Mouse (Mus musculus) gastrocnemius, postnatal 4 days (tissue): ENCODE results near the gene Tfb1m. TPM values are rescaled to one million over a fixed set of nuclear protein-coding genes. Genes with fewer than 3 reads are reported as not detected.

ENCODE experiments used
- DNase-seq, 2 experiments: peaks; one replicate each; pipeline ENCODE4 v3.0.0; 2021 to 2022; ENCODE audit warnings: low spot score in 2 of 2, mixed read lengths in 2 of 2
- total RNA-seq, 2 experiments: library from RNA; stranded (reverse); gene quantifications; 2 replicates each; pipeline ENCODE4 v1.2.3; 2021

Tfb1m gene
- total RNA-seq, 2 experiments from 2014 or later = 10.2 to 11.9 TPM

DNA sequence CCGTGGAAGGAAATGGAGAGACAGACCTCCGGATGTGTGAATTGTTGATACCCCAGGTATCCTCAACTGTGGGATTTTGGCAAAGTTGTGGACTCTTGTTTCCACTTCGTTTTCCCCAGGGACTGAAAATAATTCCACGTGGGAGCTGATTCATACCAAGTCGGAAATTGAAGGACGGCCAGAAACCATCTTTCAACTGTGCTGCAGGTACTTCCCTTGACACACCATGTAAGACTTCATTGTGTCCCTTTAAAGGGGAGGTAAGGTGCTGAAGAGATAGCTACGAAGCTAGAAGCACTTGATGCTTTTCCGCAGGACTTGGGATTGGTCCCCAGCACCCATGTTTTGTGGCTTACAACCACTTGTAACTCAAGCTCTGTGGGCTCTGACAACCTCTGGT, 41.7 kb downstream of the Tfb1m start:
- DNase-seq = no peak

DNA sequence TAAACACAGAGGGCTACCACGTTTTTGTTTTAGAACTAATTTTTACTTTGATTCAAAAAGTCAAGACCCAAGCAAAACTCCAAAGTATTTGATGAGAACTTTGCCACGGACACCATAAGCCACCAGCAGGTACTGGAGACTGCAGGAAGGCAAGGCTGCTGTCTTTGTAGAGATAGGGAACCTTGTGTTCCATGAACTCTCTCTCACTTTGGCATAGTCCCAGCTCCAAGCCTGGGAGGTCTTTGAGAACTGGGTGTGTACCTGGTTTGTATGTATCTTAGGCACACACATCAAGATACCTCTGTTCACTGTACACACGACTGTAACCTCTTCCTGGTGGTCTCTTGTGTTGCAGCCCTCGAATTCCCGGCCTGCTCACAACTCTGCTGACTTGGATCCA, 43.3 kb downstream of the Tfb1m start:
- DNase-seq = no peak

GRCm38 (mm10) chr17:3509841-3510240, 47.7 kb downstream of the Tfb1m start:
- peak in 1 of 2 experiments; percentile 57 for DNase-seq

- no peak for DNase-seq
Observed at GRCm38 (mm10) chr17:3506508-3506907, 51.1 kb downstream of the Tfb1m start.

DNA sequence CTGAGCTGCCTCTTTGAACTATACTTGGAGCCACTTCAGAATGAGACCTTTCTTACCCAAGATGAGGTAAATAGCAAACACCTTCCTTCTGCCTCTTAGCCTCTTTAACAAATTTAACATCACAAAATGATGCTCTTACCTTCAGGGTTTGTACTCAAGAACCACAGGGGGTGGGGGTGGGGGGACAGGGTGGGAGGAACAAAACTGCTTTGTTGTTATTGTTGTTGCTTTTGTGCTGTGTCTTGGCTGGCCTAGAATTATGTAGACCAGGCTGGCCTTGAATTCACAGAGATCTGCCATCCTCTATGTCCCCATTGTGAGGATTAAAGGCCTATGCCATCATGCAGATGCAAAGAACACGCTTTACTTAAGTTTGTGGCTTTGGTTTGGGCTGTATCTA, 51.9 kb downstream of the Tfb1m start:
- DNase-seq = no peak

- no peak for DNase-seq
Observed at GRCm38 (mm10) chr17:3500936-3501335, 56.6 kb downstream of the Tfb1m start.

GRCm38 (mm10) chr17:3500076-3500475, 57.5 kb downstream of the Tfb1m start:
- no peak for DNase-seq

- no peak for DNase-seq
Observed at GRCm38 (mm10) chr17:3499468-3499867, 58.1 kb downstream of the Tfb1m start.

- DNase-seq = no peak
Observed at GRCm38 (mm10) chr17:3498580-3498979, 59.0 kb downstream of the Tfb1m start.

DNA sequence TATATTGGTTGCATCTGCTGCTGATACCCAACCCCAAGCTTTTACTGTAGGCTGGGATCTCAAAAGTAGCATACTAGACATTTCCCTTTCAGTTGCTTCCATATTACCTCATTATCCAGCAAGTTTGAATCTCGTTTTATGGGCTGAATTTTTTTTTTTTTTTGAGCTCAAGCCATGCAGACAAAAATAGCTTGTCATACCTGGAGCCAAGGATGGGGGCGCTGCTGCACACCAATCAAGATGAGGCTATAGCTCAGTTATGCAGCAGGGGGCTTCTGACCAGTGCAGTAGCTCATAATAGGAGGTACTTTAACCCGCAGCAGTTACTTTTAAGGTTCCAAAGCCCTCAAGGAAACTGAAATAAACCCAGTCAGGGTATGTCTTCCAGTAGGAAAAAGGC, 59.5 kb downstream of the Tfb1m start:
- DNase-seq = peak in 1 of 2 experiments; percentile 41

DNA sequence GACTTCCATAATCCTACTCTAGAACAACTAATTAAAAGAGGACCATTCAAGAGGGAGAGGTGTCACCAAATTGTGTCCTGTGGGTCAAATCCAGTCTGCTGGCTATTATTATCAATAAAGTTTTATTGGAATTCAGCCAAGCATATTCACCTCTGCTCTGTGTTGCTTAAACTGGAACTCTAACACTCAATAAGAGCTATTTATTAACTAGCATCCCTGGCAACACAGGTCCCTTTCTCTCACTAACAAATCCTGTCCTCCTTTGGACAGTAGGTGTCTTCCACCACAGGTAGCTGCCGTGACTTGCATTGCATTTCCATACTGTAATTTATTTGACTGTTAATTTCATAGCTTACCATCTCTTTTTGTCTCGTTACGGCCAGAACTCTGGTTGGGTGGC, 61.5 kb downstream of the Tfb1m start:
- DNase-seq = no peak

- no peak for DNase-seq
Observed at GRCm38 (mm10) chr17:3495576-3495975, 62.0 kb downstream of the Tfb1m start.

DNA sequence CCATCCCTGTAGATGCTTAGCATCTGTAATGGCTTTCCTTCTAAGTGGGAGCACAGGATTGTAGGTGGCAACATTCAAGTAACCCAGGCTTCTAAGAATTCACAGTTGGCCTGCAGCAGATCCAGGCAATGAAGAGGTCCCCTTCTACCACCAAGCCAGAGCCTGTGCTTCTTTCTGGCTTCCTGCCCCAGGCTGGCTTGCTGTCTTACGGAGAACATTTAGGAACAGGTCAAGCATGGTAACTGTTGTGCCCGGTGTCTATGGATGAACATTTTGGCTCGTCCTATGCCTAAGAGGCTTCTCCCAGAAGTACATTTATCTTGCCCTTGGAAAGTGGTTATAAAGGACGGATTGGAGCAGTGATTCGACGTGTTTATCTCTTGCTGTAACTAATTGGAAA, 65.9 kb downstream of the Tfb1m start:
- no peak for DNase-seq

DNA sequence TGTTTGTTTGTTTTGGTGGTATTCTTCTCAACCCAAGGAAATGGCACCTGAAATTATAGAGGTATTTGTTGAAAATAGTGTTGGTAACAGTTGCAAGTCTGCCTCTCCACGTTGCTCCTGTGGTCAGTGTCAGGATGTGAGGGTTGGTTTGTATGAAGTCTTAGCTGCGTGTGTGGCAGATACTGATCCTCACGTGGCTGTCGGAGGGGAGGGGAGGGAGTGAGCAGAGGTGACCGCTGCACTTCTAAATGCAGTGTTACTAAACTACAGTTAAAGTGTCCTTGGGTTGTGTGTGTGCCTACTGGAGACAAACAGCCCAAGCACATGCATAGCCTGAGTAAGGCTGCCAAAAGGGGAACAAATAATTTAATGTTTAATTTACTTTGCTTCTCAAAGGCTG, 66.5 kb downstream of the Tfb1m start:
- no peak for DNase-seq

- no peak for DNase-seq
Observed at GRCm38 (mm10) chr17:3490216-3490895, 67.2 kb downstream of the Tfb1m start.

DNA sequence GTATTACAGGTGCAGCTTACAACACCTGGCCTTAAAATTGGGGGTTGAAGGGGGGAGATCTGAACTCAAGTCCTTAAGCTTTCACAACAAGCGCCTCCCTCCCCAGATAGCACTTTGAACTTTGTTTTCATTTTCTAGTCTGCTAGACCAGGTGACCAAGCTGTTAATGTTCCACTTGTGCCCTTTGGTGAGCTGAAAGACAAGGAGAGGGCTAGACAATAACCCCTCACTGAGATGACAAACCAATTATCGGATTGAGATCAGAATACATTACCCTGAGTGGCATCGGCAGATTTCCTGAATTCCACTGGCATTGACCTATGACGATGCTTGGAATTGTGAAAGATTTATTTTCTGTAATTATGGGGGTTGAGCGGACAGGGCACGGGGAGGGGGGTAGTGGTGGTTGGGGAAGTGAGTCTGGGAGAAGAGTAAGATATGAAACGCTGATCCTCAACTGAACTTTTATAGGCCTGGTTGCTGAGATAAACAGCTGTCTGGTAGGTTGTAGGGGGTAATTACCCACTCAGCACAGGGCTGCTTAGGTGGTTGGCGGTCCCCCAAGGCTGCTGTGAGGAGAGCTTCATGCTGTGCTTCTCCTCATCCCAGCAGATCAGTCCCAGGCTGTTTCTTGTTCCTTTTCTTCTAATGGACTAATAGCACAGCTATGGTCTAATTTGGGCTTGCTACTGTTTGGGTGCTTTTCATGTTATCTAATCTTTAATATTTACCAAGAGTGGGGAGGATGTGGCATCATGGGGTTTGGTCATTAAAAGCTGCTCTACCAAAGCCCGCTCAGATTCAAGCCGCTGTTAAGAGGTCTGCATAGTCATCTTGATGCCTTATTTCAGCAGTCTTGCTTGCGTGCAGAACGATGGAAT, 69.6 kb downstream of the Tfb1m start:
- DNase-seq = no peak

DNA sequence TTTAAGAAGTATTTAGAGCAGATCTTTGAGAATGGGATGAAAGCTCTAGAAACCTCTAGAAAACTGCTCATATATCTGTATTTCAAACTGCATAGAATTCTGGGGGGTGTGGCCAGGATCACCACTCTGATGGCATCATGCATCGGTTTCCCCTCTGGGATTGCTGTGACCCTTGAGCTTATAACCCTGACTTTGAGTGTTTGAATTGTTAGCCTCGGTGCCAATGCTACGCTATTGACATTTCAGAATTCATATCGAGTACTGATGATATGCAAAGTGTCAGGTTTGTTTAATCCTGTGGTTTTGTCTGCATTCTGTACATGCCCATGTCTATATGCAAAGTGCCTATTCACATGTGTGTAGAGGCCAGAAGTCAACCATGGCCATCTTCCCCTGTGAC, 70.4 kb downstream of the Tfb1m start:
- DNase-seq = no peak

- DNase-seq = no peak
Observed at GRCm38 (mm10) chr17:3485851-3486250, 71.7 kb downstream of the Tfb1m start.

GRCm38 (mm10) chr17:3483091-3483490, 74.5 kb downstream of the Tfb1m start:
- DNase-seq = no peak

GRCm38 (mm10) chr17:3481576-3482575, 75.7 kb downstream of the Tfb1m start:
- no peak for DNase-seq

DNA sequence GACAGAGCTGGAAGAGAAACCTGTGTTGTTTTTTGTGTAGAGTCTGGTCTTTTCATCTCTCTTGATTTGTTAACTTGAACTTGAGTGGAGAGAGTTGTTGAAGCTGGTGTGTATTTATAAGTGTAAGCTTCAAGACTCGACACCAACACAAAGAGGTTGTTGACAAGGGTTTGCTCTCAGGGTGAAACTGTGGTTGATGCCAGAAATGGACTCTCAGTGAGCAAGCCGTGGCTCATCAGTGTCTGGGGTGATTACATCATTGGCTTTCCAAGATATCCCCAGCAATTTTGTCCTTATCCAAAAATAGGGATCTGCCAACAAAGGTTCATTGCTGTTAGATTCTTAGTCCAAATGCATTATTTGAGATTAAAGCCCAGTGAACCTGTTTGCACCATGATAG, 81.0 kb downstream of the Tfb1m start:
- no peak for DNase-seq
